Mouse (Mus musculus): ENCODE results near the gene Sntg2.

GRCm38 (mm10) chr12:30164005-30164404 lies 209.2 kb downstream of the Sntg2 start:
- no peak for TF ChIP-seq ZC3H11A (IDR thresholded peaks at IDR 0.05; ENCODE audit: borderline replicate concordance, low read depth, low read length)
- TF ChIP-seq ZNF384 (IDR thresholded peaks at IDR 0.05; ENCODE audit: low read depth, low read length): no peak
- TF ChIP-seq CHD2 (IDR thresholded peaks at IDR 0.05; ENCODE audit: low read depth, low read length): no peak
- TF ChIP-seq MAFK (IDR thresholded peaks at IDR 0.05; ENCODE audit: insufficient read depth, low read depth, low read length): no peak
- no peak for TF ChIP-seq HCFC1 (IDR thresholded peaks at IDR 0.05; ENCODE audit: borderline replicate concordance, insufficient read depth, low read length)

Measured in ES-E14 (cell line).